Mouse (Mus musculus): ENCODE data around the gene Klf6.

Gene Klf6

DNA sequence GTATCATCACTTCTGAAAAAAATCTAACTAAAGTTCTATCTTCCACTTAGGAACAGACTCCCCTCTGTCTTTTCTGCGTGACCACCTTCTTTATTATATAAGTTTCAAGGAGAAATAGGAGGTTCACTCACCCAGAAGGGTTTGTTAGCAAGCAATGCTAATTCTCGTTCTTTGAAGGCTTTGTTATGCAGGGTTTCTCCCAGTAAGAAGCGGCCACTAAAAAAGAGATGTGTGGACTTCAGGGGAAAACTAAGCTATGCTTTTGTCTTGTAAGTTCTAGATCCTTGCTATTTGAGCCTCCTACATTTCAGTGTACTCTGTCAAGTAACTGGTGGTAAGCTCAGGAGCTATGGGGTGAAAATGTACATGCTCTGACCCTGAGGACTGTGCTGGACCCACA lies 38.4 kb downstream of the Klf6 start:
- DNase-seq, result no peak

DNA sequence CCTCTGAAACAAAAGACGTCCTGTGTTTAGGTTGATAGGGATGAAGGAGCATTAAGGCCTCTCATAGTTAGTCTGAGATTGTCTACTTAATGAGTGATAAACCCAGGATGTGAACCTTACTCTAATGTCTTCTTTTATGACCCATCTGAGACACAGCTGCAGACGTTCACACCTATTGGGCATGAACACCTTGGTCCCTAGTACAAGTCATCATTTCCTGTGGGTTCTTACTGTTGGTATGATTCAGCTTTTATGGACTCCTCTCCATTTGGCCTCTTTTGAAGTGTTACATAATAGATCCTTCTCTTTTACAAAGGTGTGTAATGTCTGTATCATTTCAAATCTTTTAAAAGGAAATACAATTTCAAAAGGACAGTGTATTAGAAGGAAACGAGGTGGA lies 51.9 kb downstream of the Klf6 start:
- no peak for DNase-seq

DNA sequence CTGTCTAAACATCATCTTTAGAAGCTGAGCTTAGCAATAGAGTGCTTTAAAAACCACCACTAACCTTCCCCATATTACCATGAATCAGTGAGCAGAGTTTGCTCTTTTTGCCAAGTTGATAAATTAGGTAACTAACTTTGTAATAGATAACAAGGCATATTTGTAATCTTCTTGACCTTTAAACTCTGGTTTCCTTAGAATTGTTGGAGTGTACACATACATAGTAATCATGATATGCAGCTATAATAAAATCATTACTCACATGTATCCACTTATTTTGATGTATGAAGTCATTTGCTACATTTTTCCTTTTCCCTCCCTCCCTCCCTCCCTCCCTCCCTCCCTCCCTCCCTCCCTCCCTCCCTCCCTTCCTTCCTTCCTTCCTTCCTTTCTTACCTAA lies 56.1 kb downstream of the Klf6 start:
- no peak for DNase-seq

DNA sequence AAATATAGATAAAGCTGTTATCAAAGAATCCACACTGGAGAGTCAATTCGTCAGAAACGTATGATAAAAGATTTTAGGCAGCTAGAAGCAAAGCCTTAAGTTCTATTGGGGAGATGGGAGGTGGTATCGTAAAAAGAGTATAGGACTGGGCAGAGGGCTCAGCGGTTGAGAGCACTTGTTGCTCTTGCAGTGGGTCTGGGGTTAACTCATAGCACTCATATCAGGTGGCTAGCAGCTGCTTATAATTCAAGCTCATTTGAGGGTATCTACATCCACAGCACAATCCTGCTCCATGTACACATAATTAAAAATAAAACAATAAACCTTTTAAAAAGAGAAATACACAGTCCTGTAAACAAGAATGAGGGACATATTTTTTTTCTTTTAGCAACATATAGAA lies 58.7 kb downstream of the Klf6 start:
- DNase-seq, result no peak

Measured in cerebellum, postnatal 10 days (tissue).